Mouse (Mus musculus): ENCODE measurements around the gene 2010111I01Rik. TPM values are rescaled to one million over a fixed set of nuclear protein-coding genes. Genes with fewer than 3 reads are reported as not detected.

Gene 2010111I01Rik
- polyA plus RNA-seq, 1 experiment from 2014 or later: 16.3 TPM

DNA sequence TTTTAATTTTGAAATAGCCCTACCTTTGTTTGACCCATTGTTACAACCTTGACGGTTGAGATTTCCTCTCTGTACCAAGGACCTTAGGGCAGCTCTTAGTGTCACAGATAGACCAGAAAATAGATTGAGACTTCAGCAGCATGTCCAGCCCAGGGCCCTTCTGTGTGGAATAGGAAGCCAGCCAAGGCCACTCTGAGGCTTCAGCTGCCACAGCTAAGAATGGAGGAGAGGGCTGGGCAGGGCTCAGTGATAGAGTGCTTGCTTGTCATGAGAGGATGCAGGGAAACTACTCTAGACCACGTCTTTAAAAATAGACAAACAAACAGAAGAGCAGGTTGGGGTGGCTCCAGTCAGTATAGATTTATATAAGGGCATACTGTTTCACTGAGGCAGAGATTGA lies 234.9 kb downstream of the 2010111I01Rik start:
- no peak overlapping the region for H3K4me3 ChIP-seq (ENCODE audit: low read depth, low read length)
- no peaks in the 10 kb centered on the region for H3K36me3 ChIP-seq (ENCODE audit: control insufficient read depth, insufficient read depth)
- no peaks in the 10 kb centered on the region for H3K9me3 ChIP-seq (replicated peaks; ENCODE audit: control insufficient read depth, low read length)
- WGBS (ENCODE audit: insufficient replicate concordance): 49% methylated on average over 2 of the region's 2 CpGs
- no peak overlapping the region for H3K27ac ChIP-seq (ENCODE audit: low read length)
- no peak overlapping the region for H3K4me2 ChIP-seq (ENCODE audit: low read depth, low read length)
- no peaks in the 10 kb centered on the region for H3K4me1 ChIP-seq (ENCODE audit: control insufficient read depth, low read depth, low read length)
- ATAC-seq (ENCODE audit: low read depth): no peak
- H3K9ac ChIP-seq (ENCODE audit: low read depth, low read length): no peak overlapping the region
- H3K27me3 ChIP-seq (ENCODE audit: control insufficient read depth, insufficient read depth, low read depth, low read length): no peaks in the 10 kb centered on the region

DNA sequence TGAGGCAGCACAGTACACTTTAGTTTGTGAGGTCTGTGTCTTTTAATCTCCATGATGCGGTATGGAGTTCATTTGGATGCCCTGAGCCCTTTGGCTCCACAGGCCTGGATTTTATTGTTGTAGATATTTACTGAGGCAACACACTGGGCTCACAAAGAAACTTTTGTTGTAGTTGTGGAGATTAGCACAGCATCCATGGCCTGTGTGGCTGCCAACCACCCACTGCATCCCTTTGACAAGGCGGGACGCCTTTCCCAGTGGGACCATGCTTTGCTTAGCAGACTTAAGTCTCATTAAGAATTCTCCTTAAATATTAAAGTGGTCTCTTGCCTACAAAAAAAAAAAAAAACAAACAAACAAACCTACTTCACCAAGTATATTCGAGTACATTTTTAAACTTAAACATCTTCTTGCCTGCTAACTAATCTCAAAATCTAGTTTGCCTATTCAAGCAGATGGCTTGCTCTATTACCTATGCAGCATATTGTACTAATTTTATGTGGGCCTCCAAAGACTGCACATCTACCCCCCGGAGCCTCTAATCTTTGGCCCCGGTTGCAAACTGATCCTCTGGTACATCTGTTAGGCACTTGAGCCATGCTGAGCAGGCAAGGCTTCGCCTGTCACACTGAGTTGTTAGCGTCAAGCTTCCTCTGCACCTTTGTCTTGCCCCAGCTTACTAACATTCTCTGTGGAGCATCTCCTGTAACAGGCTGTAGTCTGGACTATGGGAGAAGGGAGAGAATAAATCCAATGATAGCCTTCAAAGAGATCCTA lies 239.0 kb downstream of the 2010111I01Rik start:
- Histone ChIP-seq H3K4me3 (ENCODE audit: low read depth, low read length) (no peak overlapping the region), H3K4me2 (ENCODE audit: low read depth, low read length) (no peak overlapping the region), H3K9me3 (replicated peaks; ENCODE audit: control insufficient read depth, low read length) (no peaks in the 10 kb centered on the region), H3K27me3 (ENCODE audit: control insufficient read depth, insufficient read depth, low read depth, low read length) (no peaks in the 10 kb centered on the region), H3K27ac (ENCODE audit: low read length) (no peak overlapping the region), H3K36me3 (ENCODE audit: control insufficient read depth, insufficient read depth) (no peaks in the 10 kb centered on the region), H3K4me1 (ENCODE audit: control insufficient read depth, low read depth, low read length) (no peaks in the 10 kb centered on the region), H3K9ac (ENCODE audit: low read depth, low read length) (no peak overlapping the region)
- ATAC-seq (ENCODE audit: low read depth): no peak
- WGBS (ENCODE audit: insufficient replicate concordance): 77% methylated on average over 8 of the region's 8 CpGs

DNA sequence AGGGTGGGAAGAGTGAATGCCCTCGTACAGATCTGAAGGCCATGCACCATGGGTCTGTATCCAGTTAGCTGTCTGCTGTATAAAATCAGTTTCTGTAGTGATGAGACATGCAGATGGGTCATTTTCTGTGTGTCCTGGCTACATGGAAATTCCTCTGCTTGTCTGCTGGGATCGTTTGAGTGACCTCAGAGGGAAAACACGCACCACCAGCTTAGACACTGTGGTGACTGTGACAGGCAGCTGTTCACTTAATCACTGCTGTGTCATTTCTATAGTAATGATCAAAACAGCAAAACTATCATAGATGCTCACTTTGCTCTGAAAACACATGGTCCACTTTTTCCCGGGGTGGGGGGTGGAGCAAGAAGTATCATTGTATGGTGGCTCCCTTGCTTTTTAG lies 241.1 kb downstream of the 2010111I01Rik start:
- Histone ChIP-seq H3K9me3 (replicated peaks; ENCODE audit: control insufficient read depth, low read length) (no peaks in the 10 kb centered on the region), H3K9ac (ENCODE audit: low read depth, low read length) (no peak overlapping the region), H3K4me2 (ENCODE audit: low read depth, low read length) (no peak overlapping the region), H3K4me3 (ENCODE audit: low read depth, low read length) (no peak overlapping the region), H3K27me3 (ENCODE audit: control insufficient read depth, insufficient read depth, low read depth, low read length) (no peaks in the 10 kb centered on the region), H3K27ac (ENCODE audit: low read length) (no peak overlapping the region), H3K4me1 (ENCODE audit: control insufficient read depth, low read depth, low read length) (no peaks in the 10 kb centered on the region), H3K36me3 (ENCODE audit: control insufficient read depth, insufficient read depth) (no peaks in the 10 kb centered on the region)
- WGBS (ENCODE audit: insufficient replicate concordance): 64% methylated on average over 4 of the region's 4 CpGs
- no peak for ATAC-seq (ENCODE audit: low read depth)

DNA sequence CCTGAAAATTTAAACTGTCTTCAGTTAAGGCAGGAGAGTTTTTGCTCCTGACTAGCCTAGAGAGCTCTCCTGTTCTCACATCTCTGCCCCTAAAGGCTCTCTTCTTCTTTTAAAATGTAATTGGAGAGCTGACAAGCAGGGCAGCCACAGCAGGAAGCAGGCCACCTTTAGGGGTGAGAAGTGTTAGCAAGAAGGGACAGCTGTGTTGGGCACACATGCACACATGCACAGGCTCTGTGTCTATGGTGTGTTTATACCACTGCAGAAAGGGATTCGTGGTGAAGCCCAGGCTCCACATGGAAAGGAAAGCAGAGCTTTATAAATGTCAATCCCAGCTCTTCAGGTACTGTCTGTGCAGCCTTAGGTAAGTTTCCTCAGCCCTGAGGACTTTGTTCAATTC lies 241.7 kb downstream of the 2010111I01Rik start:
- H3K27ac ChIP-seq (ENCODE audit: low read length): no peak overlapping the region
- H3K9ac ChIP-seq (ENCODE audit: low read depth, low read length): no peak overlapping the region
- no peak overlapping the region for H3K4me2 ChIP-seq (ENCODE audit: low read depth, low read length)
- H3K4me1 ChIP-seq (ENCODE audit: control insufficient read depth, low read depth, low read length): no peaks in the 10 kb centered on the region
- H3K27me3 ChIP-seq (ENCODE audit: control insufficient read depth, insufficient read depth, low read depth, low read length): no peaks in the 10 kb centered on the region
- H3K36me3 ChIP-seq (ENCODE audit: control insufficient read depth, insufficient read depth): no peaks in the 10 kb centered on the region
- 44% methylated on average over 1 of the region's 1 CpGs for WGBS (ENCODE audit: insufficient replicate concordance)
- ATAC-seq (ENCODE audit: low read depth): no peak
- H3K9me3 ChIP-seq (replicated peaks; ENCODE audit: control insufficient read depth, low read length): no peaks in the 10 kb centered on the region
- H3K4me3 ChIP-seq (ENCODE audit: low read depth, low read length): no peak overlapping the region

DNA sequence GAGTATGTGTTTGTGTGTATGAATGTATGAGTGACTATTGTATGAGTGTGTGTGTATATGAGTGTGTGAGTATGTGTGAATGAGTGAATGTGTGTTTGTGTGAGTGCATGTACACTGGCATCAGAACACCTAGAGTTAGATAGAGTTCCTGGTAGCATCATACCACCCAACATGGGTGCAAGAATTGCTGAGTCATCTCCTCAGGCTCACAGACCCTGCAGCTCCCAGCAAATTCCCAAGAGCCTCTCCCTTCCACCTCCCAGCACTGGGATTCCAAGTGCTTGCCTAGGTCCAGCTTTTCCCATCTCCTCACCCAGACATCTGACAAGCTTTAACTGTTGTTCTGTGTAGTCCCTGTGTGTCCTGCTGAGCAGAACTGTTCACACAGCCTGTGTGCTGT lies 251.8 kb downstream of the 2010111I01Rik start:
- Histone ChIP-seq H3K27me3 (ENCODE audit: control insufficient read depth, insufficient read depth, low read depth, low read length) (no peaks in the 10 kb centered on the region), H3K9ac (ENCODE audit: low read depth, low read length) (no peak overlapping the region), H3K9me3 (replicated peaks; ENCODE audit: control insufficient read depth, low read length) (no peaks in the 10 kb centered on the region), H3K36me3 (ENCODE audit: control insufficient read depth, insufficient read depth) (no peaks in the 10 kb centered on the region), H3K27ac (ENCODE audit: low read length) (no peak overlapping the region), H3K4me1 (ENCODE audit: control insufficient read depth, low read depth, low read length) (no peaks in the 10 kb centered on the region), H3K4me3 (ENCODE audit: low read depth, low read length) (no peak overlapping the region), H3K4me2 (ENCODE audit: low read depth, low read length) (no peak overlapping the region)
- ATAC-seq (ENCODE audit: low read depth): no peak

DNA sequence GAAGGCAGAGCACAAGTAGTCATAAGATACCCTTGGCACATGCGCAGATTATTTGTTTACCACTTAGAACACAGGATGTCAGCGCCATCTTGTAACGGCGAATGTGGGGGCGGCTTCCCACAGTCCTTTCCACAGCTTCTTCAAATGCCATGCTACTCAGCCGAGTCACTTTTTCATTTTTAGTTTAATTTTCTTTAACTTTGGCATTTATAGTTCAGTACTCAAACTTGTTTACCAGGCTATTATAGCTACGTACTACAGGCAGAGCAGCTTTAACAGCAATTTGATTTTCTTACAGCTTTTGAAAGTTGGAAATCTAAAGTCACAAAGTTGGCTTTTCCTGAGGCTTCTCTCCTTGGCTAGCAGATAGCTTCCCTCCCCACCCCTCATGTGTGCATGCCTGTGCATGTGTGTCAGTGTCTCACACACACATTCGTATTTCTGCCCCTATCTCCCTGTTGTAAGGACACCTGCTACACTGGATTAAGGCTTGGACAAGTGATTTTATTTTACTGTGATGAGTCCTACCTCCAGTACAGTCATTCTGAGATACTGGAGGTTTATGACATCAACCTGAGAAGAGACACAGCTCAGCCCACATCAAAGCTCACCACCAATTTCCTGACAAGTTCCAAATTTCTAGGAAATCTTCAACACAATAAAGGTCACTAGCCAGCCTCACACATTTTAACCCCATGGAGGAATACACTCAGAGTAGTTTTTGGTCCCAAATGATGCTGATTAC lies 258.5 kb downstream of the 2010111I01Rik start:
- no peak overlapping the region for H3K27ac ChIP-seq (ENCODE audit: low read length)
- no peaks in the 10 kb centered on the region for H3K27me3 ChIP-seq (ENCODE audit: control insufficient read depth, insufficient read depth, low read depth, low read length)
- ATAC-seq (ENCODE audit: low read depth): no peak
- H3K9me3 ChIP-seq (replicated peaks; ENCODE audit: control insufficient read depth, low read length): no peaks in the 10 kb centered on the region
- H3K4me3 ChIP-seq (ENCODE audit: low read depth, low read length): no peak overlapping the region
- H3K4me2 ChIP-seq (ENCODE audit: low read depth, low read length): no peak overlapping the region
- no peaks in the 10 kb centered on the region for H3K36me3 ChIP-seq (ENCODE audit: control insufficient read depth, insufficient read depth)
- no peaks in the 10 kb centered on the region for H3K4me1 ChIP-seq (ENCODE audit: control insufficient read depth, low read depth, low read length)
- WGBS (ENCODE audit: insufficient replicate concordance): 86% methylated on average over 7 of the region's 8 CpGs
- H3K9ac ChIP-seq (ENCODE audit: low read depth, low read length): no peak overlapping the region

DNA sequence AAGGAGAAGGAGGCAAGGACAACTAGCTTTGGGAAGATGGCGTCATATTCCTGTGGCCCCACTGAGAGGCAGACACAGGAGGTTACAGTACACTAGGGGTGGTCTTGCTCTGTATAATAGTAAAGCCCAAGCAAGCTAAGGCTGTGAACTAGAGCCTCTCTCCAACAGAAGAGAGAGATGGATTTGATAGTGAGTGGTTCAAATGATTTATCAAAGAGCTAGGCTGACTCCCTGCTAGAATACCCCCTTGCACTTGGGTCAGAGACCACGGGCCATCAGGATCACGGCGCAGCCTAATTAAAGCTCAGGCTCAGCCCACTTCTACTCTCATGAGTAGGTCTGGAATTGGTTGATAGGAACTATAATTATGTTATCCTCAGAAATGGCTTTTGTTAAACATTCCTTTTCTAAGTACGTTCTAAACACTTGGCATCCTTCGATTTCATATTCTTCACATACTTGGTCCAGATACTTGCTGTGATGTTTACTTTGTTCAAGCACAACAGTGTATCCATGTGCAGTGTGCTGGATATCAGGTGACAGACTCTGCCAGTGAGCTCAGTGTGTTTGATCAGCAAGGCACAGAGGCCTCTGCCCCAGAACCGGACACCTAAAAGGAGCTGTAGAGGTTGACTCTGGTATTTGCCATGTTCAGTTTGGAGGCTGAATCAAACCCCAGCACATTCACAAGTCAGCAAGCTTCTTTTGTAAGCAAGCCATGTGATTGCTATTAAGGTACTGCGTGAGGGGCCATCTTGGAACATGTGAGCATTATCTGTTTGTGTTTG lies 261.3 kb downstream of the 2010111I01Rik start:
- no peak for ATAC-seq (ENCODE audit: low read depth)
- no peaks in the 10 kb centered on the region for H3K4me1 ChIP-seq (ENCODE audit: control insufficient read depth, low read depth, low read length)
- 74% methylated on average over 8 of the region's 8 CpGs for WGBS (ENCODE audit: insufficient replicate concordance)
- H3K9ac ChIP-seq (ENCODE audit: low read depth, low read length): no peak overlapping the region
- H3K27me3 ChIP-seq (ENCODE audit: control insufficient read depth, insufficient read depth, low read depth, low read length): no peaks in the 10 kb centered on the region
- no peak overlapping the region for H3K4me3 ChIP-seq (ENCODE audit: low read depth, low read length)
- no peak overlapping the region for H3K4me2 ChIP-seq (ENCODE audit: low read depth, low read length)
- H3K27ac ChIP-seq (ENCODE audit: low read length): no peak overlapping the region
- no peaks in the 10 kb centered on the region for H3K9me3 ChIP-seq (replicated peaks; ENCODE audit: control insufficient read depth, low read length)
- no peaks in the 10 kb centered on the region for H3K36me3 ChIP-seq (ENCODE audit: control insufficient read depth, insufficient read depth)

DNA sequence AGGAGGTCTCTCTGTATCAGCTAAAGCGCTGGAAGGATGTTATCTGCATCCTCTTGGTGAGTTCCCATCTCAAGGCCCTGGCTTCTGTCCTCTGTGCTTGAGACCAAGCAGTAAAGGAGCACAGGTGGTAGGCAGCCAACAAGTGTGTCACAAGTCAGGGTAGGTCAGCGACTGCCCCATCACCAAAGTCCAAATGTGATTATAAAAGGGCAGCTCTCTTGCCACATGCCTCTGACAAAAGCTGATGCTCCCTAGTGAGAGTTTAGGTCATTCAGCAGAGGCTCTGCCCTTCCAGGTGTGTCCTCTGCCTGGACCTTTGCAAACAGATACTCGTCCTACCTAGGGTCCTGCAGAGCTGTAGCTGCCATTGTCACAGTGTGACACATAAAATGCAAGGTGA lies 263.1 kb downstream of the 2010111I01Rik start:
- Histone ChIP-seq H3K9ac (ENCODE audit: low read depth, low read length) (no peak overlapping the region), H3K4me2 (ENCODE audit: low read depth, low read length) (no peak overlapping the region), H3K4me3 (ENCODE audit: low read depth, low read length) (no peak overlapping the region), H3K27ac (ENCODE audit: low read length) (no peak overlapping the region), H3K9me3 (replicated peaks; ENCODE audit: control insufficient read depth, low read length) (no peaks in the 10 kb centered on the region), H3K36me3 (ENCODE audit: control insufficient read depth, insufficient read depth) (no peaks in the 10 kb centered on the region), H3K27me3 (ENCODE audit: control insufficient read depth, insufficient read depth, low read depth, low read length) (no peaks in the 10 kb centered on the region), H3K4me1 (ENCODE audit: control insufficient read depth, low read depth, low read length) (no peaks in the 10 kb centered on the region)
- peak; percentile 22; the same call in 1 of the 2 replicates for ATAC-seq (ENCODE audit: low read depth)
- WGBS (ENCODE audit: insufficient replicate concordance): 54% methylated on average over 3 of the region's 3 CpGs
